Mouse (Mus musculus): Measurements from ENCODE around the gene Rasal1.

The Rasal1 gene

GRCm38 (mm10) chr5:120622198-120622851, 26.3 kb upstream of the Rasal1 start:
- DNase-seq = no peak

- DNase-seq = no peak
Measured at GRCm38 (mm10) chr5:120624427-120624826, 24.2 kb upstream of the Rasal1 start.

GRCm38 (mm10) chr5:120626399-120626798, 22.2 kb upstream of the Rasal1 start:
- no peak for DNase-seq

- no peak for DNase-seq
Measured at GRCm38 (mm10) chr5:120627515-120628300, 20.9 kb upstream of the Rasal1 start.

GRCm38 (mm10) chr5:120628624-120629023, 20.0 kb upstream of the Rasal1 start:
- DNase-seq = peak; percentile 4

- DNase-seq = no peak
Measured at GRCm38 (mm10) chr5:120631128-120631527, 17.5 kb upstream of the Rasal1 start.

- no peak for DNase-seq
Measured at GRCm38 (mm10) chr5:120631892-120632291, 16.7 kb upstream of the Rasal1 start.

- DNase-seq = no peak
Measured at GRCm38 (mm10) chr5:120634131-120634530, 14.5 kb upstream of the Rasal1 start, which contains the start of gene Cfap73. TSS of gene Cfap73 (minus strand) at chr5:120634235.

GRCm38 (mm10) chr5:120634860-120635259, 13.8 kb upstream of the Rasal1 start:
- DNase-seq = no peak

GRCm38 (mm10) chr5:120635633-120636032, 13.0 kb upstream of the Rasal1 start:
- DNase-seq = no peak

GRCm38 (mm10) chr5:120640094-120640493, 8.5 kb upstream of the Rasal1 start:
- DNase-seq = no peak

- no peak for DNase-seq
Measured at GRCm38 (mm10) chr5:120643365-120644085, 5.1 kb upstream of the Rasal1 start.

GRCm38 (mm10) chr5:120644227-120644626, 4.4 kb upstream of the Rasal1 start:
- DNase-seq = no peak

GRCm38 (mm10) chr5:120645851-120646250, 2.8 kb upstream of the Rasal1 start:
- no peak for DNase-seq

GRCm38 (mm10) chr5:120647361-120647760, 1.3 kb upstream of the Rasal1 start:
- DNase-seq = no peak

- peak; percentile 54 for DNase-seq
Measured at GRCm38 (mm10) chr5:120647814-120648491, 659 bp upstream of the Rasal1 start.

GRCm38 (mm10) chr5:120649374-120649933, 842 bp downstream of the Rasal1 start:
- no peak for DNase-seq

GRCm38 (mm10) chr5:120649938-120650337, 1.3 kb downstream of the Rasal1 start:
- DNase-seq = no peak

- DNase-seq = no peak
Measured at GRCm38 (mm10) chr5:120651230-120651629, 2.6 kb downstream of the Rasal1 start.

- peak; percentile 48 for DNase-seq
Measured at GRCm38 (mm10) chr5:120652915-120653701, 4.5 kb downstream of the Rasal1 start.

GRCm38 (mm10) chr5:120653873-120654272, 5.3 kb downstream of the Rasal1 start:
- DNase-seq = no peak

- DNase-seq = peak; percentile 83
Measured at GRCm38 (mm10) chr5:120656281-120656751, 7.7 kb downstream of the Rasal1 start.

All from right cerebral cortex, adult 18-20 months (tissue).